Mouse (Mus musculus): ENCODE measurements around the gene Cap2. TPM values are rescaled to one million over a fixed set of nuclear protein-coding genes. Genes with fewer than 3 reads are reported as not detected.

The Cap2 gene
- total and polyA plus RNA-seq, 3 experiments, result 14.8 to 120 (median 22.3) TPM

GRCm38 (mm10) chr13:46544608-46545007, 43.0 kb downstream of the Cap2 start:
- no peaks in the 10 kb centered on the region; a peak in 2 of 4 replicates for H3K4me1 ChIP-seq (ENCODE audit: control insufficient read depth in 1 of 2, insufficient read depth in 2 of 2, low read length in 2 of 2)
- H3K27me3 ChIP-seq (ENCODE audit: control insufficient read depth in 1 of 2, insufficient read depth in 2 of 2, low read length in 2 of 2), result no peaks in the 10 kb centered on the region
- TF ChIP-seq TBP (IDR thresholded peaks at IDR 0.05; ENCODE audit: low read depth, low read length) (no peak), ZC3H11A (IDR thresholded peaks at IDR 0.05; ENCODE audit: low read depth, low read length) (no peak), NELFE (IDR thresholded peaks at IDR 0.05; ENCODE audit: low read depth, low read length) (no peak), JUND (IDR thresholded peaks at IDR 0.05; ENCODE audit: low read depth, low read length) (no peak), ETS1 (IDR thresholded peaks at IDR 0.05; ENCODE audit: low read depth, low read length) (no peak), USF2 (IDR thresholded peaks at IDR 0.05; ENCODE audit: borderline replicate concordance in 1 of 2, insufficient read depth in 1 of 2, low read depth in 1 of 2, low read length in 2 of 2) (no peak), MAZ (IDR thresholded peaks at IDR 0.05; ENCODE audit: low read depth, low read length) (no peak), EP300 (IDR thresholded peaks at IDR 0.05; ENCODE audit: low read depth in 1 of 2, low read length in 2 of 2) (no peak), UBTF (IDR thresholded peaks at IDR 0.05; ENCODE audit: borderline replicate concordance, insufficient read depth, low read depth, low read length) (no peak)
- no peaks in the 10 kb centered on the region for H3K79me2 ChIP-seq (ENCODE audit: control insufficient read depth, insufficient read depth, low read length, poor library complexity)
- H3K9ac ChIP-seq (ENCODE audit: control insufficient read depth, low read depth, low read length, poor library complexity, severe bottlenecking), result no peak overlapping the region
- no peaks in the 10 kb centered on the region for H3K9me3 ChIP-seq (replicated peaks; ENCODE audit: insufficient read depth, low read length)
- H3K36me3 ChIP-seq (ENCODE audit: control insufficient read depth in 1 of 2, insufficient read depth in 2 of 2, low read length in 2 of 2), result peaks cover 0 to 6% of the 10 kb centered on the region in 2 experiments; a peak in 1 of 4 replicates
- DNase-seq (ENCODE audit: low read depth, low spot score), result no peak
- no peak overlapping the region for H3K4me3 ChIP-seq (ENCODE audit: control insufficient read depth in 1 of 2, insufficient read depth in 1 of 2, low read depth in 2 of 2, low read length in 2 of 2)
- no peak overlapping the region for H3K27ac ChIP-seq (ENCODE audit: control insufficient read depth, low read depth, low read length)

- no peaks in the 10 kb centered on the region for H3K27me3 ChIP-seq (ENCODE audit: control insufficient read depth in 1 of 2, insufficient read depth in 2 of 2, low read length in 2 of 2)
- DNase-seq (ENCODE audit: low read depth, low spot score), result no peak
Observed at GRCm38 (mm10) chr13:46545081-46545480, 43.4 kb downstream of the Cap2 start.

GRCm38 (mm10) chr13:46546846-46547245, 45.2 kb downstream of the Cap2 start:
- Histone ChIP-seq H3K4me1 (ENCODE audit: control insufficient read depth in 1 of 2, insufficient read depth in 2 of 2, low read length in 2 of 2) (no peaks in the 10 kb centered on the region; a peak in 2 of 4 replicates), H3K79me2 (ENCODE audit: control insufficient read depth, insufficient read depth, low read length, poor library complexity) (no peaks in the 10 kb centered on the region), H3K36me3 (ENCODE audit: control insufficient read depth in 1 of 2, insufficient read depth in 2 of 2, low read length in 2 of 2) (peaks cover 0 to 6% of the 10 kb centered on the region in 2 experiments; a peak in 1 of 4 replicates), H3K27ac (ENCODE audit: control insufficient read depth, low read depth, low read length) (no peak overlapping the region), H3K27me3 (ENCODE audit: control insufficient read depth in 1 of 2, insufficient read depth in 2 of 2, low read length in 2 of 2) (no peaks in the 10 kb centered on the region), H3K4me3 (ENCODE audit: control insufficient read depth in 1 of 2, insufficient read depth in 1 of 2, low read depth in 2 of 2, low read length in 2 of 2) (no peak overlapping the region), H3K9me3 (replicated peaks; ENCODE audit: insufficient read depth, low read length) (no peaks in the 10 kb centered on the region), H3K9ac (ENCODE audit: control insufficient read depth, low read depth, low read length, poor library complexity, severe bottlenecking) (no peak overlapping the region)
- TF ChIP-seq ZC3H11A (IDR thresholded peaks at IDR 0.05; ENCODE audit: low read depth, low read length) (no peak), RAD21 (IDR thresholded peaks at IDR 0.05; ENCODE audit: low read depth, low read length) (no peak), KAT2A (conservative IDR thresholded peaks at IDR 0.05; ENCODE audit: low read depth, low read length) (no peak), ZNF384 (IDR thresholded peaks at IDR 0.05; ENCODE audit: low read depth, low read length) (no peak), MEF2A (IDR thresholded peaks at IDR 0.05; ENCODE audit: extremely low read depth, insufficient replicate concordance, low read depth, low read length, poor library complexity, severe bottlenecking) (no peak), MAX (IDR thresholded peaks at IDR 0.05; ENCODE audit: low read length) (no peak), UBTF (IDR thresholded peaks at IDR 0.05; ENCODE audit: borderline replicate concordance, insufficient read depth, low read depth, low read length) (no peak), CTCF (IDR thresholded peaks at IDR 0.05 in 2 of 3, conservative IDR thresholded peaks at IDR 0.05 in 1 of 3; ENCODE audit: control insufficient read depth in 1 of 3, insufficient read depth in 1 of 3, low read depth in 2 of 3, low read length in 3 of 3, poor library complexity in 1 of 3, severe bottlenecking in 1 of 3) (no peak), MAFK (IDR thresholded peaks at IDR 0.05; ENCODE audit: borderline replicate concordance, low read depth, low read length) (no peak), TBP (IDR thresholded peaks at IDR 0.05; ENCODE audit: low read depth, low read length) (no peak), BHLHE40 (IDR thresholded peaks at IDR 0.05; ENCODE audit: borderline replicate concordance, low read depth, low read length) (no peak), MXI1 (IDR thresholded peaks at IDR 0.05; ENCODE audit: low read depth, low read length) (no peak), CHD1 (IDR thresholded peaks at IDR 0.05; ENCODE audit: low read depth, low read length) (no peak), JUND (IDR thresholded peaks at IDR 0.05; ENCODE audit: low read depth, low read length) (no peak)
- DNase-seq (ENCODE audit: low read depth, low spot score), result peak; percentile 15

More at GRCm38 (mm10) chr13:46545081-46545480, 43.4 kb downstream of the Cap2 start:
- Histone ChIP-seq H3K9me3 (replicated peaks; ENCODE audit: insufficient read depth, low read length) (no peaks in the 10 kb centered on the region), H3K4me3 (ENCODE audit: control insufficient read depth in 1 of 2, insufficient read depth in 1 of 2, low read depth in 2 of 2, low read length in 2 of 2) (no peak overlapping the region), H3K9ac (ENCODE audit: control insufficient read depth, low read depth, low read length, poor library complexity, severe bottlenecking) (no peak overlapping the region), H3K4me1 (ENCODE audit: control insufficient read depth in 1 of 2, insufficient read depth in 2 of 2, low read length in 2 of 2) (no peaks in the 10 kb centered on the region; a peak in 2 of 4 replicates), H3K36me3 (ENCODE audit: control insufficient read depth in 1 of 2, insufficient read depth in 2 of 2, low read length in 2 of 2) (peaks cover 0 to 6% of the 10 kb centered on the region in 2 experiments; a peak in 1 of 4 replicates), H3K27ac (ENCODE audit: control insufficient read depth, low read depth, low read length) (no peak overlapping the region), H3K79me2 (ENCODE audit: control insufficient read depth, insufficient read depth, low read length, poor library complexity) (no peaks in the 10 kb centered on the region)
- no peak for TF ChIP-seq RAD21 (IDR thresholded peaks at IDR 0.05; ENCODE audit: low read depth, low read length)
- no peak for TF ChIP-seq CHD1 (IDR thresholded peaks at IDR 0.05; ENCODE audit: low read depth, low read length)
- TF ChIP-seq KAT2A (conservative IDR thresholded peaks at IDR 0.05; ENCODE audit: low read depth, low read length), result no peak
- TF ChIP-seq POLR2AphosphoS5 (IDR thresholded peaks at IDR 0.05; ENCODE audit: borderline replicate concordance, low read depth, low read length), result no peak
- TF ChIP-seq MYC (IDR thresholded peaks at IDR 0.05; ENCODE audit: low read depth, low read length), result no peak
- TF ChIP-seq MXI1 (IDR thresholded peaks at IDR 0.05; ENCODE audit: low read depth, low read length), result no peak
- TF ChIP-seq MYB (IDR thresholded peaks at IDR 0.05; ENCODE audit: low read depth, low read length), result no peak
- no peak for TF ChIP-seq ETS1 (IDR thresholded peaks at IDR 0.05; ENCODE audit: low read depth, low read length)
- TF ChIP-seq USF2 (IDR thresholded peaks at IDR 0.05; ENCODE audit: borderline replicate concordance in 1 of 2, insufficient read depth in 1 of 2, low read depth in 1 of 2, low read length in 2 of 2), result no peak
- no peak for TF ChIP-seq SMC3 (IDR thresholded peaks at IDR 0.05; ENCODE audit: low read depth, low read length)
- no peak for TF ChIP-seq CHD2 (IDR thresholded peaks at IDR 0.05; ENCODE audit: low read length)
- TF ChIP-seq HCFC1 (IDR thresholded peaks at IDR 0.05; ENCODE audit: low read depth, low read length), result no peak
- TF ChIP-seq TAL1 (IDR thresholded peaks at IDR 0.05; ENCODE audit: low read length), result no peak
- no peak for TF ChIP-seq NELFE (IDR thresholded peaks at IDR 0.05; ENCODE audit: low read depth, low read length)
